Mouse (Mus musculus): ENCODE data around the gene Gm14327. TPM values are rescaled to one million over a fixed set of nuclear protein-coding genes. Genes with fewer than 3 reads are reported as not detected.
"Not testable (repeated sequence)": the region's sequence is repeated elsewhere in the genome, so short reads cannot be mapped to it uniquely, and the experiment has no call there.

The Gm14327 gene
- polyA plus RNA-seq (2016; fragmentation: Nextera tagmentation; extraction: Ambion mirVana): 1.7 and 2.8 TPM in 2 replicates

DNA sequence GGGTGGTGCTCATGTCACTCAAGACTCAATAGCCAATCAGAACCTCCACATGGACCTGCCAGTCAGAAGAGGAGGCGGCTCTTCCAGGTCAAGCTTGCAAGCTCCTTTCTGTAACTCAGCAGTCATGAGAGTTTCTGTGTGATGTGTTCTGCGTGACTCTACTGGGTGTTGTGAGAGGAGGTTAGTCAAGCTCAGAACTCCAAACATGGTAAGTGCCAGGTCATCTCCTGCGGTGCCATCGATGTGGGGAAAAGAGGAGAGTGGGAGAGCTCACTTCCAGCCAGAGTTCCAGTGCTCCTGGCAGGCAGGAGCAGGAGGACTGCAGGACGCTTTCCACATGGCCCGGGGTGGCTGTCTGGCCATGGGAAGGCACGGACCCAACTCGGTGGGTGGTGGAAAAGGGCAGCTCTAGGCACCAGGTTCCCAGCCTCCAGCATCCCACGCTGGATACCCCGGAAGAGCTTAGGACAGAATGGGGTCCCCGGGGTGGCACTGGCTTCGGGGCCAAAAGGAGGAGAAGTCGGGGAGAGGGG, at the start of gene Gm14327:
Gm14327 (plus strand) TSS at position 51 of the 533 bp plus-strand sequence.
- not testable (repeated sequence) for H3K36me3 ChIP-seq; H3K27me3 ChIP-seq (ENCODE audit: low read depth, poor library complexity, severe bottlenecking); DNase-seq (ENCODE audit: low spot score); H3K27ac ChIP-seq; H3K4me1 ChIP-seq; H3K9me3 ChIP-seq (replicated peaks)
- peak within 1 kb of the TSS; percentile 28; the same call in 1 of the 2 replicates for H3K4me3 ChIP-seq
- 46% methylated on average over 11 of the region's 13 CpGs for WGBS

DNA sequence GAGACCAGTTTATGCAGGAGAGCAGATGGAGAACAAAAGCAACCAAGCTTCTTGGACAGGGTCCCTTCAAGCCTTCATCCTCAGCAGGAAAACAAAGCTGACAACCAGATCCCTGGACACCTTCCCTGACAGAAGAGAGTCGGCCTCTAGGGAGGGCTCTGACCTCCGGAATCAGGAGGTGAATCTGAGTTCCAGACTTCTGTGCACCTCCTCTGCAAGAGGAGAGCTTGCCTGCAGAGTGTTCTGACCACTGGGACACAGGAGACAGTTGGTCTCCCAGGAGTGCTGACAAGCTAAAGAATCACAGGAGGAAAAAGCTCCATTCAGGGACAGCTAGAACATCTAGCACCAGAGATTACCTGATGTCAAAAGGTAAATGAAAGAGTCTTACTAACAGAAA, 34.6 kb upstream of the Gm14327 start:
- H3K4me3 ChIP-seq; H3K36me3 ChIP-seq; H3K4me1 ChIP-seq; DNase-seq (ENCODE audit: low spot score); H3K27ac ChIP-seq; H3K9me3 ChIP-seq (replicated peaks); H3K27me3 ChIP-seq (ENCODE audit: low read depth, poor library complexity, severe bottlenecking): not testable (repeated sequence)
- 89% methylated on average over 2 of the region's 2 CpGs for WGBS

GRCm38 (mm10) chr2:177887743-177888142, 9.2 kb upstream of the Gm14327 start:
- not testable (repeated sequence) for H3K4me3 ChIP-seq; H3K9me3 ChIP-seq (replicated peaks); H3K4me1 ChIP-seq; H3K27ac ChIP-seq; H3K27me3 ChIP-seq (ENCODE audit: low read depth, poor library complexity, severe bottlenecking); H3K36me3 ChIP-seq; DNase-seq (ENCODE audit: low spot score)
- WGBS: 95% methylated on average over 14 of the region's 14 CpGs

DNA sequence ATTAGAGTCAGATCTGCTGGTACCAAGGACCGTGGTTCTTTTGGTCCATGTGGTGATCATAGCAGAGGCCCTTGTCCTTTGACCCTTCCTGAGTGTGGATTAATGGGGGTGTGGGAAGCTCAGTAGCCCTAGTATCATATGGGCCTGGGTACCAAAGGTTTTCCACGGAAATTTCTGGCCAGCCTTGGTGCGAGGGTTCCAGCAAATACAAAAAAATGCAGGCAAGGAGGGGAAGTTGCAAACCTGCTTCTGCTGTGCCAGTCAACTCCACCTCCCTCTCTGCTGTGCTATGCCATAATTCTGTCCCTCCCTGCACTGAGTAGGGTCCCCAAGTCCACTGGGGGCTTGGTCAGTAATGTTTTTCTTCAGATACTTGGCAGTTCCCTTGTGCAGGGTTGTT, 1.3 kb downstream of the Gm14327 start:
- H3K27ac ChIP-seq; H3K9me3 ChIP-seq (replicated peaks); H3K4me1 ChIP-seq; H3K4me3 ChIP-seq; H3K36me3 ChIP-seq; H3K27me3 ChIP-seq (ENCODE audit: low read depth, poor library complexity, severe bottlenecking); DNase-seq (ENCODE audit: low spot score): not testable (repeated sequence)
- WGBS: 73% methylated on average over 2 of the region's 3 CpGs

- not testable (repeated sequence) for H3K4me3 ChIP-seq; H3K4me1 ChIP-seq; H3K27me3 ChIP-seq (ENCODE audit: low read depth, poor library complexity, severe bottlenecking); H3K9me3 ChIP-seq (replicated peaks); H3K27ac ChIP-seq; H3K36me3 ChIP-seq; DNase-seq (ENCODE audit: low spot score)
- WGBS: 93% methylated on average over 3 of the region's 12 CpGs
Observed at GRCm38 (mm10) chr2:177903276-177903675, 6.4 kb downstream of the Gm14327 start.

DNA sequence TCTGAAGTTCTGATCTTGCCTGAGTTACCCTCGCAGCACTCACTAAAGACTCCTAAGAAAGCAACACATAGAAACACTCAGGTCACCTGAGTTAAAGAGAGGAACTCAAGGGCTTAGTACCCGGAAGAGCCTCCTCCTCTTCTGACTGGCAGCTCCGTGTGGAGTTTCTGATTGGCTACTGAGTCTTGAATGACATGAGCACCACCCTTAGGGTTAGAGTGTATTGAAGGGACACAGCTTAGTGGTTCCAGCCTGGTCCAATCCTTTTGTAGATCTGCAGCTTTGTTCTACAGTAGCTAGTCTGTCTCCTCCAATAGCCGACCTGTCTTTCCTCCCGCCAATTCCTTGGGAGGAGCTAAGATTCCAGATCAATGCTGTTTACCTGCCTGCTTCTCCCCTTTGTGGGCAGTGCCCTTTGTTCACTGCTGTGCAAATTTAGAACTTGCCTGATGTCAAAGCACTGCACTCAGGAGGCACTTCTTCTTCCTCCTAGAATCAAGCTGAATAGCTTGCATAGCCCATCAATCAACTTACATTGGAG, 28.7 kb downstream of the Gm14327 start, which contains the start of gene Zfp972:
Zfp972 (minus strand) TSS at position 51 of the 541 bp plus-strand sequence.
- H3K36me3 ChIP-seq; H3K27ac ChIP-seq; H3K9me3 ChIP-seq (replicated peaks); H3K4me1 ChIP-seq; H3K27me3 ChIP-seq (ENCODE audit: low read depth, poor library complexity, severe bottlenecking); DNase-seq (ENCODE audit: low spot score); H3K4me3 ChIP-seq: not testable (repeated sequence)
- 73% methylated on average over 4 of the region's 5 CpGs for WGBS

Other genes with a start within 250 kb of the Gm14327 start
- 7.2 and 8.5 TPM in 2 replicates for gene Gm14322, start 137.8 kb upstream of the Gm14327 start, polyA plus RNA-seq (2016; fragmentation: Nextera tagmentation; extraction: Ambion mirVana)
- gene Gm14325, start 56.8 kb upstream of the Gm14327 start, polyA plus RNA-seq (2016; fragmentation: Nextera tagmentation; extraction: Ambion mirVana): 25.1 and 32.3 TPM in 2 replicates
- gene Zfp972, start 28.5 kb downstream of the Gm14327 start, polyA plus RNA-seq (2016; fragmentation: Nextera tagmentation; extraction: Ambion mirVana): 0.28 and 0.39 TPM in 2 replicates
- gene Gm14326, start 60.2 kb downstream of the Gm14327 start, polyA plus RNA-seq (2016; fragmentation: Nextera tagmentation; extraction: Ambion mirVana): 15.4 and 16.9 TPM in 2 replicates
- 10.2 and 12.4 TPM in 2 replicates for gene Zfp971, start 126.2 kb downstream of the Gm14327 start, polyA plus RNA-seq (2016; fragmentation: Nextera tagmentation; extraction: Ambion mirVana)
- gene Zfp931, start 181.4 kb downstream of the Gm14327 start, polyA plus RNA-seq (2016; fragmentation: Nextera tagmentation; extraction: Ambion mirVana): 16.2 and 17.0 TPM in 2 replicates
- gene Phactr3, start 221.9 kb downstream of the Gm14327 start, polyA plus RNA-seq (2016; fragmentation: Nextera tagmentation; extraction: Ambion mirVana): 8.1 and 8.3 TPM in 2 replicates